Mouse (Mus musculus): ENCODE measurements around the gene S100a3. TPM values are rescaled to one million over a fixed set of nuclear protein-coding genes. Genes with fewer than 3 reads are reported as not detected.

Gene S100a3
- polyA plus RNA-seq, 1 experiment from 2014 or later, result not detected

DNA sequence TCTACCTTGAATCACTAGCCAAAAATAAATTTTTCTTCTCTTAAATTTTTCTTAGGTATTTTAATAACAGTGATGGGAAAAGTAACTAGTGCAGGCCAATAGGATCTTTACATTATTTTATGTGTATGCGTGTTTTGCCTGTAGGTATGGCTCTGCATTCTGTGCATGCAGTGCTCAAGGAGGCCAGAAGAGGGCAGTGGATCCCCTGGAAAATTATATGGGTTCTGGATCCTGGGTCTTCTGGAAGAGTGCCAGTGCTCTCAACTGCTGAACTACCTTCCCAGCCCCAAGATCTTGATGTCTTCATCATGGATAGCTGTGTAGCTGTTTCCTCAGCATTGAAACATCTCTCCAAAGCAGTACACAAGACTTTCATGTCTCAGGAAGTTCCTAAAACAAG, 21.8 kb downstream of the S100a3 start:
- no peak overlapping the region for H3K4me2 ChIP-seq (ENCODE audit: low read depth)
- H3K36me3 ChIP-seq (ENCODE audit: control insufficient read depth, insufficient read depth, low read length), result no peaks in the 10 kb centered on the region
- no peaks in the 10 kb centered on the region for H3K9me3 ChIP-seq (ENCODE audit: control insufficient read depth, low read length)
- H3K9ac ChIP-seq (ENCODE audit: low read length), result no peak overlapping the region
- H3K4me3 ChIP-seq (ENCODE audit: low read depth, low read length), result no peak overlapping the region
- no peaks in the 10 kb centered on the region for H3K4me1 ChIP-seq (ENCODE audit: control insufficient read depth, insufficient read depth, low read length)
- H3K27me3 ChIP-seq (ENCODE audit: control insufficient read depth, insufficient read depth, low read length), result no peaks in the 10 kb centered on the region
- no peak overlapping the region for H3K27ac ChIP-seq (ENCODE audit: low read depth, low read length)
- 98% methylated on average over 1 of the region's 1 CpGs for whole genome bisulfite sequencing
- DNase-seq (ENCODE audit: low spot score), result no peak
- no peak for ATAC-seq (ENCODE audit: insufficient read depth, low FRiP score, low TSS enrichment)

DNA sequence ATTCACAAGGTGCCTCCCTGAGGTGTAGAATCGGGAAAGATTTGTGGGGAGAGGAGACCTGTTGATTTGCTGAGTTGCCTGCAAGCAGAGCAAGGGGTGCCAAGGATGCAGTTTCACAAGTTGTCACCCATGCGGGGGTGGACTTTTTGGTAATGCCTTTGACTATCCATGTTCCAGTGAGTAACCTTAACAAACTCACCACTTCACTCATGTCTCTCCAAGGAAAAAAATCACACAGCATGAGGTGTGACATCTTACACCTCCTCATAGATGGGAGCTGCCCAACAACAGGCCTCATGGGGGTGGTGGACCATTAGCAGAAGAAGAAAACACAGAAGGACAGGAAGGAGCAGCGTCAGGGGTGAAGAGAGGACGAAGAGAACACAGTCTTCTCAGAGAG, 22.2 kb downstream of the S100a3 start:
- no peak for DNase-seq (ENCODE audit: low spot score)
- Histone ChIP-seq H3K4me3 (ENCODE audit: low read depth, low read length) (no peak overlapping the region), H3K27ac (ENCODE audit: low read depth, low read length) (no peak overlapping the region), H3K4me2 (ENCODE audit: low read depth) (no peak overlapping the region), H3K9ac (ENCODE audit: low read length) (no peak overlapping the region), H3K9me3 (ENCODE audit: control insufficient read depth, low read length) (no peaks in the 10 kb centered on the region), H3K4me1 (ENCODE audit: control insufficient read depth, insufficient read depth, low read length) (no peaks in the 10 kb centered on the region), H3K36me3 (ENCODE audit: control insufficient read depth, insufficient read depth, low read length) (no peaks in the 10 kb centered on the region), H3K27me3 (ENCODE audit: control insufficient read depth, insufficient read depth, low read length) (no peaks in the 10 kb centered on the region)
- ATAC-seq (ENCODE audit: insufficient read depth, low FRiP score, low TSS enrichment), result no peak
- WGBS, result 80% methylated on average over 4 of the region's 4 CpGs

DNA sequence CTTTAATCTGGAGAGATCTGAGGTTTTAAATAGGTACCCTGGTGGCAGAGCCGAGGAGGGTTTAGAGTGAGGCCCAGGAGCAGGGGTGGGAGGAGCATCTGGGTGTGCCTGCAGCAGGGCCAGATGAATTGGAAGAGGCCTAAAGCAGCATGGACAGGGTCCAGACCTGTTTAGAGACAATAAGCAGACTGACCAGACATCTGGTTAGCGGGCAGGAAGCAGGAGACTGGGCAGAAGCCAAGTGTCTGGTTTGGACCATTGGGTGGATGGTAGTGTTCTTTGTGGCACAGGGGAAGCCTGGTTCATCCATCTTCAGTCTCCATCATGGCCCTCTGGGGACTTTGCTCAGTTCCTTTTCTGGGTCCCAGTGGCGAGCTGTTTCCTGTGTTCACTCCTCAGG, 23.5 kb downstream of the S100a3 start:
- no peaks in the 10 kb centered on the region for H3K36me3 ChIP-seq (ENCODE audit: control insufficient read depth, insufficient read depth, low read length)
- H3K9me3 ChIP-seq (ENCODE audit: control insufficient read depth, low read length), result no peaks in the 10 kb centered on the region
- DNase-seq (ENCODE audit: low spot score) (no peak), ATAC-seq (ENCODE audit: insufficient read depth, low FRiP score, low TSS enrichment) (no peak)
- no peak overlapping the region for H3K4me3 ChIP-seq (ENCODE audit: low read depth, low read length)
- WGBS, result 71% methylated on average over 3 of the region's 3 CpGs
- no peaks in the 10 kb centered on the region for H3K4me1 ChIP-seq (ENCODE audit: control insufficient read depth, insufficient read depth, low read length)
- no peak overlapping the region for H3K9ac ChIP-seq (ENCODE audit: low read length)
- H3K27ac ChIP-seq (ENCODE audit: low read depth, low read length), result no peak overlapping the region
- no peak overlapping the region for H3K4me2 ChIP-seq (ENCODE audit: low read depth)
- H3K27me3 ChIP-seq (ENCODE audit: control insufficient read depth, insufficient read depth, low read length), result no peaks in the 10 kb centered on the region

DNA sequence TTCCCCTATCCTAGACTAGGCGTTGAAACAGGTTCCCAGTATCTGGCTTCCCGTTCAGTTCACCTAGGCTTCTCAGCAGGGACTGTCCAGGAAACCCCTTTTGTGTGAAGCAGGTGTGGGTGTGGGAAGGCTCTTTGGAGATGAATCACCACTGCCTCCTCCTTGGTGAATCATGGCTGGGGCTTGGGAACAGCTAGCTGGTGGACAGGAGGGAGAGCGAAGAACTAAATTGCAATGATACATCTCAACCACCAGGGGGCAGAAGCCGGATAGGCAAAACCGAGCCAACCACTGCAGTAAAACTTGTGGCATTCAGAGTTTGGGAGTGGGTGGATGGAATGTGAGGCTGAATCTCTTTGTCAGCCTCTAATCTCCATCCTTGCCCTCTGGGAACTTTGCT, 25.2 kb downstream of the S100a3 start:
- WGBS, result 33% methylated on average over 5 of the region's 5 CpGs
- ATAC-seq (ENCODE audit: insufficient read depth, low FRiP score, low TSS enrichment) (peak; percentile 27; the same call in 1 of the 2 replicates), DNase-seq (ENCODE audit: low spot score) (peak; percentile 66)
- Histone ChIP-seq H3K4me3 (ENCODE audit: low read depth, low read length) (no peak overlapping the region), H3K27me3 (ENCODE audit: control insufficient read depth, insufficient read depth, low read length) (no peaks in the 10 kb centered on the region), H3K36me3 (ENCODE audit: control insufficient read depth, insufficient read depth, low read length) (no peaks in the 10 kb centered on the region), H3K9ac (ENCODE audit: low read length) (no peak overlapping the region), H3K9me3 (ENCODE audit: control insufficient read depth, low read length) (no peaks in the 10 kb centered on the region), H3K4me1 (ENCODE audit: control insufficient read depth, insufficient read depth, low read length) (no peaks in the 10 kb centered on the region), H3K27ac (ENCODE audit: low read depth, low read length) (no peak overlapping the region), H3K4me2 (ENCODE audit: low read depth) (no peak overlapping the region)

GRCm38 (mm10) chr3:90586016-90586643, 25.8 kb downstream of the S100a3 start:
- no peaks in the 10 kb centered on the region for H3K9me3 ChIP-seq (ENCODE audit: control insufficient read depth, low read length)
- no peak overlapping the region for H3K4me3 ChIP-seq (ENCODE audit: low read depth, low read length)
- WGBS, result 88% methylated on average over 15 of the region's 15 CpGs
- H3K27me3 ChIP-seq (ENCODE audit: control insufficient read depth, insufficient read depth, low read length), result no peaks in the 10 kb centered on the region
- no peaks in the 10 kb centered on the region for H3K4me1 ChIP-seq (ENCODE audit: control insufficient read depth, insufficient read depth, low read length)
- no peak overlapping the region for H3K9ac ChIP-seq (ENCODE audit: low read length)
- no peak overlapping the region for H3K4me2 ChIP-seq (ENCODE audit: low read depth)
- H3K27ac ChIP-seq (ENCODE audit: low read depth, low read length), result no peak overlapping the region
- ATAC-seq (ENCODE audit: insufficient read depth, low FRiP score, low TSS enrichment) (no peak), DNase-seq (ENCODE audit: low spot score) (no peak)
- H3K36me3 ChIP-seq (ENCODE audit: control insufficient read depth, insufficient read depth, low read length), result no peaks in the 10 kb centered on the region

DNA sequence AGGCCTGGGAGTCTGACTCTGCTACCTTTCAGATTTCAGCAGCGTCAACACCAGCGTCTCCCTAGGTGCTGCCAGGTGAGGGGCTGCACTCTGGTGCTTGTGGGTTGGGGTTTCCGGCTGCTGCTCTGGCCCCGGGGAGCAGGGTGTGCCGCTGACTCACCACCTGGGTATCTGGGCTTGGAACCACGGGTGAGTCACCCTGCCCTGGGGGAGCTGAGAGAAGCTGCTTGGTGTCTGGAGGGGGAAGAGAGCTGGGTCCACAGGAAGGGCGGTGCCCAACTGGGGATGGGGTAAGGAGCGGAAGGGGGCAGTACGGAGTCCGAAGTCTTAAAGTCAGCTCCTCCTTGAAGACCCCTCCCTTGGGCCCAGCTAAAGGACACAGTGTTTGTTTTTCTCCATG, 26.5 kb downstream of the S100a3 start:
- no peak overlapping the region for H3K4me3 ChIP-seq (ENCODE audit: low read depth, low read length)
- no peak overlapping the region for H3K4me2 ChIP-seq (ENCODE audit: low read depth)
- 72% methylated on average over 10 of the region's 10 CpGs for WGBS
- H3K4me1 ChIP-seq (ENCODE audit: control insufficient read depth, insufficient read depth, low read length), result no peaks in the 10 kb centered on the region
- no peak for DNase-seq (ENCODE audit: low spot score)
- no peaks in the 10 kb centered on the region for H3K9me3 ChIP-seq (ENCODE audit: control insufficient read depth, low read length)
- no peaks in the 10 kb centered on the region for H3K36me3 ChIP-seq (ENCODE audit: control insufficient read depth, insufficient read depth, low read length)
- ATAC-seq (ENCODE audit: insufficient read depth, low FRiP score, low TSS enrichment), result no peak
- no peaks in the 10 kb centered on the region for H3K27me3 ChIP-seq (ENCODE audit: control insufficient read depth, insufficient read depth, low read length)
- H3K9ac ChIP-seq (ENCODE audit: low read length), result no peak overlapping the region
- no peak overlapping the region for H3K27ac ChIP-seq (ENCODE audit: low read depth, low read length)

- DNase-seq (ENCODE audit: low spot score), result no peak
Observed at GRCm38 (mm10) chr3:90587361-90588101, 27.2 kb downstream of the S100a3 start.

DNA sequence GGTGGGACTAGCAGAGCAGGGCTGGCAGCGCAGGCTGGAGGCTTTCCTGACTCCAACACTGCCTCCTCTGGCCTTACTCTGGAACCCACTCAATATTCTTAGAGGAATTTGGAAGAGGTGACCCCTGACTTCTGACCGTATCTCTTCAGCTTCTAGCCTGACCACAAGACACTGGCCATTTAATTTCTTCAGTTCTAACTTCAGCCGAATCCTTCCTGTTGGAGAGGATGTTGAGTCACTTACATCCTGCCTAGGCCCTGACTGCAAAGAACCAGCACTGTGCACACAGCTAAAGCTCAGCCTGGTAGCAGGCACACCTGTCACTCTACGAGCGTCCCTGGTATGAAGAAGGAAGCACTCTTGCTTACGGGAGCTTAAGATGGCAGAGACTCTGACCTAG, 29.0 kb downstream of the S100a3 start:
- Histone ChIP-seq H3K36me3 (ENCODE audit: control insufficient read depth, insufficient read depth, low read length) (no peaks in the 10 kb centered on the region), H3K9ac (ENCODE audit: low read length) (no peak overlapping the region), H3K9me3 (ENCODE audit: control insufficient read depth, low read length) (no peaks in the 10 kb centered on the region), H3K4me1 (ENCODE audit: control insufficient read depth, insufficient read depth, low read length) (no peaks in the 10 kb centered on the region), H3K4me2 (ENCODE audit: low read depth) (no peak overlapping the region), H3K4me3 (ENCODE audit: low read depth, low read length) (no peak overlapping the region), H3K27ac (ENCODE audit: low read depth, low read length) (no peak overlapping the region), H3K27me3 (ENCODE audit: control insufficient read depth, insufficient read depth, low read length) (no peaks in the 10 kb centered on the region)
- no peak for DNase-seq (ENCODE audit: low spot score)
- WGBS, result 84% methylated on average over 6 of the region's 6 CpGs
- no peak for ATAC-seq (ENCODE audit: insufficient read depth, low FRiP score, low TSS enrichment)

More at GRCm38 (mm10) chr3:90587361-90588101, 27.2 kb downstream of the S100a3 start:
- H3K27ac ChIP-seq (ENCODE audit: low read depth, low read length), result no peak overlapping the region
- H3K36me3 ChIP-seq (ENCODE audit: control insufficient read depth, insufficient read depth, low read length), result no peaks in the 10 kb centered on the region
- no peaks in the 10 kb centered on the region for H3K27me3 ChIP-seq (ENCODE audit: control insufficient read depth, insufficient read depth, low read length)
- ATAC-seq (ENCODE audit: insufficient read depth, low FRiP score, low TSS enrichment), result no peak
- no peak overlapping the region for H3K4me2 ChIP-seq (ENCODE audit: low read depth)
- no peak overlapping the region for H3K4me3 ChIP-seq (ENCODE audit: low read depth, low read length)
- WGBS, result 90% methylated on average over 14 of the region's 14 CpGs
- no peaks in the 10 kb centered on the region for H3K9me3 ChIP-seq (ENCODE audit: control insufficient read depth, low read length)
- H3K9ac ChIP-seq (ENCODE audit: low read length), result no peak overlapping the region
- no peaks in the 10 kb centered on the region for H3K4me1 ChIP-seq (ENCODE audit: control insufficient read depth, insufficient read depth, low read length)

GRCm38 (mm10) chr3:90589947-90590346, 29.6 kb downstream of the S100a3 start, which contains the start of gene S100a2:
Gene S100a2, plus strand, starts transcription at chr3:90590247.
- no peaks in the 10 kb centered on the region for H3K4me1 ChIP-seq (ENCODE audit: control insufficient read depth, insufficient read depth, low read length)
- no peak for DNase-seq (ENCODE audit: low spot score)
- H3K9ac ChIP-seq (ENCODE audit: low read length), result no peak within 1 kb of the TSS
- no peak within 1 kb of the TSS for H3K27ac ChIP-seq (ENCODE audit: low read depth, low read length)
- H3K4me3 ChIP-seq (ENCODE audit: low read depth, low read length), result no peak within 1 kb of the TSS
- 89% methylated on average over 8 of the region's 8 CpGs for WGBS
- no peak for ATAC-seq (ENCODE audit: insufficient read depth, low FRiP score, low TSS enrichment)
- H3K4me2 ChIP-seq (ENCODE audit: low read depth), result no peak within 1 kb of the TSS
- no peaks in the 10 kb centered on the region for H3K36me3 ChIP-seq (ENCODE audit: control insufficient read depth, insufficient read depth, low read length)
- H3K9me3 ChIP-seq (ENCODE audit: control insufficient read depth, low read length), result no peaks in the 10 kb centered on the region
- no peaks in the 10 kb centered on the region for H3K27me3 ChIP-seq (ENCODE audit: control insufficient read depth, insufficient read depth, low read length)

Measured in neural tube, embryonic 11.5 days (tissue).